Mouse (Mus musculus) forebrain, postnatal 0 days (tissue): Measurements from ENCODE around the gene Tanc1. TPM values are rescaled to one million over a fixed set of nuclear protein-coding genes. Genes with fewer than 3 reads are reported as not detected.

Experiments
- ATAC-seq: fragments of 200-750 bp; cut with Nextera tagmentation; 2 replicates; pipeline ENCODE4 v1.8.0; 2017; ENCODE audit warnings: mild to moderate bottlenecking, moderate library complexity
- DNase-seq: peaks from one replicate; pipeline ENCODE4 v3.0.0-alpha.2; 2015
- H3K27ac ChIP-seq: fragments of 300-500 bp; sonication (generic); 2 replicates; pipeline ENCODE4 v1.5.1; 2014; ENCODE audit warnings: low read depth, mild to moderate bottlenecking, antibody characterized with exemption, low read length, moderate library complexity, mixed read lengths
- H3K27me3 ChIP-seq: fragments of 300-500 bp; sonication (generic); 2 replicates; pipeline ENCODE4 v1.6.1; 2014; ENCODE audit warnings: mild to moderate bottlenecking, low read length, mixed read lengths; ENCODE audit not compliant: insufficient read depth
- H3K36me3 ChIP-seq: fragments of 300-500 bp; sonication (generic); 2 replicates; pipeline ENCODE4 v1.6.1; 2014; ENCODE audit warnings: mild to moderate bottlenecking, moderate library complexity; ENCODE audit not compliant: insufficient read depth
- H3K4me1 ChIP-seq: fragments of 300-500 bp; sonication (generic); 2 replicates; pipeline ENCODE4 v1.6.1; 2014; ENCODE audit warnings: antibody characterized with exemption; ENCODE audit not compliant: insufficient read depth
- H3K4me2 ChIP-seq: fragments of 300-500 bp; sonication (generic); 2 replicates; pipeline ENCODE4 v1.6.1; 2014; ENCODE audit warnings: low read depth, mild to moderate bottlenecking, moderate library complexity
- H3K4me3 ChIP-seq: fragments of 300-500 bp; sonication (generic); 2 replicates; pipeline ENCODE4 v1.5.1; 2014; ENCODE audit warnings: low read depth, low read length, mixed read lengths
- H3K9ac ChIP-seq: fragments of 300-500 bp; sonication (generic); 2 replicates; pipeline ENCODE4 v1.6.1; 2014; ENCODE audit warnings: mild to moderate bottlenecking
- H3K9me3 ChIP-seq: fragments of 300-500 bp; sonication (generic); 2 replicates; pipeline ENCODE4 v1.6.1; 2016; ENCODE audit warnings: low read length
- CTCF ChIP-seq: sonication (generic); IDR thresholded peaks from 2 replicates; pipeline ENCODE4 v1.5.1; 2016; ENCODE audit warnings: antibody characterized with exemption, control low read depth, low read depth
- WGBS: fragments of 180-500 bp; shearing (Covaris S2); extraction: QIAGEN DNeasy Blood & Tissue Kit; methylation state at CpG from one replicate; pipeline ENCODE4 v1.1.7; 2014; 5-methylcytosine and 5-hydroxymethylcytosine counted together
- polyA plus RNA-seq: library from polyadenylated mRNA; unstranded; fragments of >200 nt; fragmentation: Nextera tagmentation; extraction: Ambion mirVana; gene quantifications from 2 replicates; pipeline ENCODE4 v1.2.1, GENCODE M21; 2015
- total RNA-seq: library from RNA; depleted of rRNA; stranded (reverse); fragments of >200 nt; gene quantifications from 2 replicates; pipeline ENCODE4 v1.2.3, GENCODE M21; 2014

Gene Tanc1
- total and polyA plus RNA-seq, 2 experiments from 2014 or later, result 2.9 to 5.0 TPM

DNA sequence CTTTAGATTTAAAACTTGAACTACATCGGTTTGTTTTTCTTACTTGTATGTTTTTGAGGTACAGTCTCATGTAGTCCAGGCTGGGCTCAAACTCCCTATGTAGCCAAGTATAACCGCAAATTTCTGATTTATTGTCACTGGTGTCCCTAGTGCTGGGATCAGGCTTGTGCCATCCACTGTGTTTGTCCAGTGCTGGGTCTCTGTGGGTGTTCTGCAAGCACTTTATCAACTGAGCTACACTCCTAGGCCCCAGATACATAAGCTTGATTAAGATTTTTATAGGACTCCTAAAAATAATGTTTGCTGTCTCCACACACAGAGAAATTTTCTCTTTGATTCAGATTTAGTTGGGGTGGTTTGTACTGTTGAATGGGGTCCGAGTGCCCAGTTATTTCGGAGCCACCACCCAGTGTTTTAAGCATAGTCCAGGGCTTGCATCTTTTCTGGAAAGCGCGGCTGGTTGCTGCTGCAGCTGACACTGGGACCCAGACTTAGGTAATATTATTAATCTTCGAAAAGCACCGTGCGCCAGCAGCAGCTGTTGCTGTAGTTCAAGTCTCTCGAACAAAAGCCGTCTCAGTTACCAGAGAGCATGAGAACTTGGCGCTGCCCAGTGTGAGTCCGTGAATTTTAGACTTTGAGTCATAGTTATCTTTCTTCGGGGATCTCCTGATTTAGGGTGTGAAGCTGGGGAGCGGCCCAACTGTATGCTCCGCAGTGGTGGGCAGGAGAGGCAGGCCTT is 73.2 kb downstream of the Tanc1 start:
- H3K4me1 ChIP-seq, result no peaks in the 10 kb centered on the region
- H3K27ac ChIP-seq, result no peak overlapping the region
- H3K27me3 ChIP-seq, result no peaks in the 10 kb centered on the region
- DNase-seq (no peak), ATAC-seq (no peak)
- H3K9me3 ChIP-seq, result no peaks in the 10 kb centered on the region
- H3K4me2 ChIP-seq, result no peak overlapping the region
- no peak for TF ChIP-seq CTCF
- WGBS, result 71% methylated on average over 16 of the region's 16 CpGs
- no peak overlapping the region for H3K9ac ChIP-seq
- H3K4me3 ChIP-seq, result no peak overlapping the region
- no peaks in the 10 kb centered on the region for H3K36me3 ChIP-seq

DNA sequence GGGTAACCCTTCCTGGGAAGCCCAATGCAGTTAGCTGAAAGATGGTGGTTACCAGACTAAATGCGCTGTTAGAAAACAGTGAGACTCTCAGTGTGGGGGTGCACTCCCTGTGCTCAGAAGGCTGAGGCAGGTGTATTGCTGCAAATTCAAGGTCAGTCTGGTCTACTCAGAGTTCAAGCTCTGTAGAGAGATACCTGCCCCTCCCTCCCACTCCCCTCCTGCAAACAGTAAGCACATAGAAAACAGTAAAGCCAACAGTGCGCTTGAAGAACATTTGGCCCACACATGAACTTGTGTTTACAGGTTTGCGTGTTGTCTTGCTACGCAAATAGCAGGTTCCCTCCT is 73.7 kb downstream of the Tanc1 start:
- DNase-seq, result no peak
- Histone ChIP-seq H3K9me3 (no peaks in the 10 kb centered on the region), H3K4me3 (no peak overlapping the region), H3K27ac (no peak overlapping the region), H3K9ac (no peak overlapping the region), H3K27me3 (no peaks in the 10 kb centered on the region), H3K4me2 (no peak overlapping the region), H3K36me3 (no peaks in the 10 kb centered on the region), H3K4me1 (no peaks in the 10 kb centered on the region)
- TF ChIP-seq CTCF, result no peak
- no peak for ATAC-seq
- WGBS, result 98% methylated on average over 4 of the region's 4 CpGs

DNA sequence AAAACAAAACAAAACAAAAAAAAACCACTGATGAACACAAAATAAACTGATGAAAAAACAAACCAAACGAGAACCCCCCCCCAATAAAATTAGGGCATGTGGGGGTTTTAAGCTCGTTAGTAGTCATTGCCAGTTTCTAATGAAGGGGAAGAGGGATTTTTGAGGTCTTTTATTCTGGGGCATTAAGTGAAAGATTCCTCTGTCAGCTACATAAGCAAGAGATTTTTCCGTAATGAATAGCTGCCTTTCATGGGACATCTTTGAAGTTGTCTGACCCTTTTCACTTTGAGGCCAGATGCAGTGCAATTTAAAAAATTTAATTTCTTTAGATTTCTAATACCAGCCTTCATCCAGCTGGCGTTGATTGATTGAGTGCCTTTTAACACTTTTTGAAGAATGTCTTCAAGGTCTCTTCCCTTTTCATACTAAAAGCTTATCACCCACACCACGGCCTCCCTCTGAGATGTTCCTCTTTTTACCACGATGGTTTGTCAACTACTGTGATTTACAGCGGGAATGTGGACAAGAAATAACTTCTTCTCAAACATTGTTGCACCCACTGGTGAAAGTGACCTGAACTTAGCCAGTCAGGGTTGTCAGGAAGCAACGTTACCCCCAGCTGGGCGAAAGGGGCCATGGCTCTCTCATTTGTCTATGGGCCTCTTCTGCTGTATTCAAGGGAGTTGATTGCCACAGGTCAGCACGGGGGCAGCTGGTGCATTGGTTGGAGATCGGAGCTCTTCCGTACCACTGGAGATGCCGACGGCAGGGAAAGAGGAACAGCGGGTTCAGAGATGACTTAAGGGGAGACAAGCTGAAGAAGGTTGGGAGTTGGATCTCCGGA is 76.6 kb downstream of the Tanc1 start:
- no peak for DNase-seq
- Histone ChIP-seq H3K4me3 (no peak overlapping the region), H3K9ac (no peak overlapping the region), H3K36me3 (no peaks in the 10 kb centered on the region), H3K9me3 (no peaks in the 10 kb centered on the region), H3K27ac (no peak overlapping the region), H3K4me1 (no peaks in the 10 kb centered on the region), H3K27me3 (no peaks in the 10 kb centered on the region), H3K4me2 (no peak overlapping the region)
- no peak for ATAC-seq
- no peak for TF ChIP-seq CTCF
- 29% methylated on average over 16 of the region's 16 CpGs for WGBS

DNA sequence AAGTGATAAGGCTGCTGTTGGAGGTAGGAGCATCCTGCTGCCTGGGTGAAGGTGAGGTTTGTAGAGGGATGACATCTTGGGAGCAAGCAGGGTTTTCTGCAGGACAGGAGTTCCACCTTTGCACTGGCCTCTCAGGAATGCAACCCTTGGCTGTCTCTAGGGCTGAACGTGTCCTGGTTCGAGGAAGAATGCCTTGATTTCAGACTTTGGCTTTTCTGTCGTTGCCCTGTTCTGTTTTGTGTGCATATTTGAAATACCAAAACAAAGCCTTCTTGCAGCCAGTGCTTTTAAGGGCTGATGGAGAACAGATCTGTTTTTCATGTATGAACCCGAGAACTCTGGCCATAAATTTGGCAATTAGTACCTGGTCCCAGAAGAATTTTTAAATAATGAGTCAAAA is 79.3 kb downstream of the Tanc1 start:
- H3K27ac ChIP-seq, result no peak overlapping the region
- no peaks in the 10 kb centered on the region for H3K36me3 ChIP-seq
- 47% methylated on average over 4 of the region's 4 CpGs for WGBS
- H3K4me3 ChIP-seq, result no peak overlapping the region
- no peak overlapping the region for H3K9ac ChIP-seq
- H3K4me1 ChIP-seq, result no peaks in the 10 kb centered on the region
- H3K4me2 ChIP-seq, result no peak overlapping the region
- no peak for ATAC-seq
- DNase-seq, result no peak
- no peaks in the 10 kb centered on the region for H3K9me3 ChIP-seq
- TF ChIP-seq CTCF, result no peak
- no peaks in the 10 kb centered on the region for H3K27me3 ChIP-seq

DNA sequence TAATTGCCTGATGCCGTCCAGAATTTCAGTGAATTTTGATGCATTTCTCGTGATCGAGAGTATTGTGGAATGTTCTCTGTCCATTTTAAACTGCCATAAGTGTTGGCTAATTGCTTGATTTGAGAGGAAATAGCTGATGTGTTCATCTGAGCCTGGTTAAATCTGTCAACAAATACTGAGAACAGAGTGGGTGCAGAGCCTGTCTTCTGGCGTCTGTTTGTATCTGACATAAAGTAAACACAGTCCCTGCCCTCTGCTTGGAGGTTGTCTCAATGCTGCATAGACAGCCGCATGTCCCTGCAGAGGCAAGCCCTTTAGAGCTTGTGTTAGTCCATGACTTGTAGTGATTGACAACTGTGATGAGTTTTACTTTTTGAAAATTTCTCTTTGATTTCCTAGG is 81.6 kb downstream of the Tanc1 start:
- Histone ChIP-seq H3K4me1 (peaks cover 7% of the 10 kb centered on the region; the same call in 1 of the 2 replicates), H3K27ac (no peak overlapping the region), H3K27me3 (no peaks in the 10 kb centered on the region), H3K4me3 (no peak overlapping the region), H3K36me3 (no peaks in the 10 kb centered on the region), H3K9me3 (no peaks in the 10 kb centered on the region), H3K4me2 (no peak overlapping the region), H3K9ac (no peak overlapping the region)
- TF ChIP-seq CTCF, result no peak
- ATAC-seq, result no peak
- WGBS, result 59% methylated on average over 5 of the region's 5 CpGs
- DNase-seq, result no peak

DNA sequence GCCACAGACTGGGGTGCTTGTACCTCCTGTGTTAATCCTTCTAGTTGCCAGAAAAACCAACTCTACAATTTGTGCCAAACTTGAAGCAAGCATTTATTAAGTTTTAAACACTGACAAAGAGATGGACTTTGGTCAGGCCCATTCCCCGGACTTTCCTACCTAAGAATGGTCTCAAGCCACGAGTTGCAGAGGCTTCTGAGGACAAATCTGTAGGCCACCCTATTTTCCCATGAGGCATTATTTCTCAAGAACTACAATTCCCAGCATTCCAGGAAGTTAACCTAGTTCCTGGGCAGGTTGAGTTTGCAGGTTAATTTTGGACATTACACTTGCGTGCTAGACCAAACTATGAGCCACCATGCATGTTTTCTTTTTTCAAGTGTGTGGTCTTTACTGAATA is 85.3 kb downstream of the Tanc1 start:
- ATAC-seq, result no peak
- H3K4me2 ChIP-seq, result no peak overlapping the region
- 72% methylated on average over 3 of the region's 3 CpGs for WGBS

More for the DNA sequence above, 85.3 kb downstream of the Tanc1 start:
- no peak overlapping the region for H3K4me3 ChIP-seq
- no peak for DNase-seq
- H3K4me1 ChIP-seq, result peaks cover 13% of the 10 kb centered on the region; the same call in 1 of the 2 replicates
- no peaks in the 10 kb centered on the region for H3K36me3 ChIP-seq
- no peaks in the 10 kb centered on the region for H3K9me3 ChIP-seq
- no peak overlapping the region for H3K27ac ChIP-seq
- H3K9ac ChIP-seq, result no peak overlapping the region
- TF ChIP-seq CTCF, result no peak
- H3K27me3 ChIP-seq, result no peaks in the 10 kb centered on the region
